Mouse (Mus musculus): ENCODE measurements around the gene Insl6. TPM values are rescaled to one million over a fixed set of nuclear protein-coding genes. Genes with fewer than 3 reads are reported as not detected.

The Insl6 gene
- polyA plus RNA-seq, 1 experiment: 17.1 TPM

- DNase-seq (ENCODE audit: low read depth, low spot score): no peak
These were observed 29.0 kb downstream of the Insl6 start for GRCm38 (mm10) chr19:29296166-29296565.

- no peak for DNase-seq (ENCODE audit: low read depth, low spot score)
- WGBS: 70% methylated on average over 2 of the region's 2 CpGs
These were observed 30.4 kb downstream of the Insl6 start for GRCm38 (mm10) chr19:29294756-29295155.

- WGBS: 72% methylated on average over 4 of the region's 4 CpGs
- no peak for DNase-seq (ENCODE audit: low read depth, low spot score)
These were observed 32.6 kb downstream of the Insl6 start for GRCm38 (mm10) chr19:29292546-29292945.

DNA sequence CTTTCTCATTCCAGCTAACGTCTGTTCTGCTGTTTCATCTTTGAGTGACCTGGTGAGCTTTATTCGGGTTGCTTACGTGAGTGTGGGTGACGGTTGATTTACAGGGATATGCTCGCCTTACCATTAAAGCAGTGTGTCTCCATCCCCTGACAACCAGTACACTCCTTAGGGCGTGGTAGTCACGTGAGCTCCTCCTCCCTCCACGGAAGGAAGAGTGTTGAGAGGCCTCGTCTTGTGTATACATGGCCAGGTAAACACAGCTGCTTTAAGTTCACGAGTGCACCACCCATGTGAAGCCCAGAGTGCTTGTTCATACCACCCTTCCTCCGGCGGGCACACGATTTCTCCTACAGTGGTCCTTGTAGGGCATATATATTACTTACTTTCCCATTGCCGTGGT is 33.6 kb downstream of the Insl6 start:
- peak; percentile 84 for DNase-seq (ENCODE audit: low read depth, low spot score)
- 29% methylated on average over 14 of the region's 14 CpGs for WGBS

GRCm38 (mm10) chr19:29287863-29288262 is 37.3 kb downstream of the Insl6 start:
- DNase-seq (ENCODE audit: low read depth, low spot score): no peak
- WGBS: 82% methylated on average over 8 of the region's 8 CpGs

GRCm38 (mm10) chr19:29285451-29285869 is 39.7 kb downstream of the Insl6 start:
- WGBS: 63% methylated on average over 7 of the region's 7 CpGs
- DNase-seq (ENCODE audit: low read depth, low spot score): no peak

DNA sequence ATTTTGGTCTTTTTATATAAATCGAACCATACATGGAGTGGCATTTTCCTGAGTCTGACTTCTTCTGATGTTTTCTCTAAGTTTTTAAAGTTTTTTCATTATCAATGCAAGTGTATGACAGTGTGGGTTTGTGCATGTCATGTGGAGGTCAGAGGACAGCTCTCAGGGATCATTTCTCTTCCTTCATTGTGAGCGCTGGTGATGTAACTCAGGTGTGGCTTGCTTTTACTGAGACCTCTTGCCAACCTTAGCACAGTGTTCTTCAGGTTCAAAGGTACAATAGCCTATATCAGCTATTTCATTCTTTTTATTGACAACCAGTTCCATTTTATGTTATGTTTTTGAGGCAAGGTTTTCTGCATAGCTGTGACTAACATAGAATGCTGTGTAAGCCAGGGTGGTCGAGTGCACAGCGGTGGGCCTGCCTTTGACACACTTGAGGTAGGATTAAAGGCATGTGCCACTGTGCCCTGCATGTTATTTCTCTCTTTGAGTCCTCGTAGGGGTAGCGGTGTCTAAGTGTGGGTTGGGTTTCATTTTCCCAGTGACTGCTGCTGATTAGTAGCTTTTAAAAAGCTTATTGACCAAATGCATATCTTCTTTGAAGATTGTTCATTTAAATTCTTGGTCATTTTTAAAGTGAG is 46.1 kb downstream of the Insl6 start:
- DNase-seq (ENCODE audit: low read depth, low spot score): no peak
- 72% methylated on average over 6 of the region's 6 CpGs for WGBS

GRCm38 (mm10) chr19:29276414-29276813 is 48.7 kb downstream of the Insl6 start:
- 93% methylated on average over 4 of the region's 4 CpGs for WGBS

DNA sequence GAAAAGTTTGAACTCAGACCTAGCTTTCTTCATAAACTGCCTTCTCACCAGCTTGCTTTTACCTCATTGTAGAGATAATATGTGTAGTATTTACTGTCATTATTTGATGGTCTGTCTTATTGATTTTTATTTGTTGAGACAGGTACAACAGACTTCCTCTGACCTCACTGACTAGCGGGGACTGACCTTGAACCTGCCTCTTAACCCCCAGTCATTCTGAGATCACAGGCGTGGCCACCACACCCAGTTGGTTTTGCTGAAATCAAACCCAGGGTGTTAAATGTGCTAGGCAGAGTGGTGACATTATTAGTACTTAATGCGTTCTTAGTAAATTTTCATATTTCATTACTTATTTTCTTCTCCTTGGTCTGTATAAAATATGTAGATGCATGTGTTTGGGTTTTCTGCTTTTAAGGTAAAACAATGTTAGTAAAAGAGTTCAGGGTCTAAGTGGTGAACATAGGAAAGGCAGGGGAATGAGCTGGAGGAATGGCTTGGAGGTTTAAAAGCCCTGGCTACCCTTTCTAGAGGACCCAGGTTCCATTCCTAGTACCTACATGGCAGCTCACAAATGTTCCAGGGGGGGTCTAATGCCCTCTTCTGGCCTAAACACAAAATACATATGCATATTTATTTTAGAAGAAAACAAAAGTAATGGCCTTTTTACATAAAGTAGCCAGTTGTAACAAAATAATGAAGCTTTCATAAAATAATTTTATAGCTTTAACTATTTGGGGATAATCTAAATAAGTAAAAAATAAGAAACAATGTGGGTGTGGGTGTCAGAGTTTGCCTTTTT is 52.9 kb downstream of the Insl6 start:
- WGBS: 82% methylated on average over 3 of the region's 3 CpGs
- DNase-seq (ENCODE audit: low read depth, low spot score): no peak

More at GRCm38 (mm10) chr19:29276414-29276813, 48.7 kb downstream of the Insl6 start:
- no peak for DNase-seq (ENCODE audit: low read depth, low spot score)

Other genes with a start within 250 kb of the Insl6 start
- 16.4 and 17.5 TPM in 2 replicates for gene Rcl1, start 224.0 kb downstream of the Insl6 start, polyA plus RNA-seq (2012; rRNA removed)
- 8.5 and 16.9 TPM in 2 replicates for gene Jak2, start 73.5 kb downstream of the Insl6 start, polyA plus RNA-seq (2012; rRNA removed)
- gene Rln1, start 9.3 kb upstream of the Insl6 start, polyA plus RNA-seq (2012; rRNA removed): not detected in 2 replicates
- gene Plgrkt, start 42.0 kb upstream of the Insl6 start, polyA plus RNA-seq (2012; rRNA removed): 32.2 and 51.7 TPM in 2 replicates
- 4.6 and 7.1 TPM in 2 replicates for gene Cd274, start 42.1 kb upstream of the Insl6 start, polyA plus RNA-seq (2012; rRNA removed)
- gene Pdcd1lg2, start 85.6 kb upstream of the Insl6 start, polyA plus RNA-seq (2012; rRNA removed): 0.45 and 1.3 TPM in 2 replicates
- gene Ric1, start 196.9 kb upstream of the Insl6 start, polyA plus RNA-seq (2012; rRNA removed): 4.9 and 9.8 TPM in 2 replicates

All from large intestine, adult 2 months (tissue).